Mouse (Mus musculus) limb, embryonic 15.5 days (tissue): ENCODE measurements around the gene Syne2. TPM values are rescaled to one million over a fixed set of nuclear protein-coding genes. Genes with fewer than 3 reads are reported as not detected.

Source experiments
- ATAC-seq: fragments of 200-750 bp; cut with Nextera tagmentation; 2 replicates; pipeline ENCODE4 v1.8.0; 2017; ENCODE audit warnings: low read depth, moderate TSS enrichment; ENCODE audit not compliant: insufficient number of reproducible peaks, low FRiP score, low TSS enrichment
- H3K27ac ChIP-seq: fragments of 300-500 bp; sonication (generic); 2 replicates; pipeline ENCODE4 v1.5.1; 2015; ENCODE audit warnings: moderate library complexity, mild to moderate bottlenecking, inconsistent platforms
- H3K27me3 ChIP-seq: fragments of 300-500 bp; sonication (generic); 2 replicates; pipeline ENCODE4 v1.6.1; 2015; ENCODE audit warnings: inconsistent platforms
- H3K36me3 ChIP-seq: fragments of 300-500 bp; sonication (generic); 2 replicates; pipeline ENCODE4 v1.6.1; 2015; ENCODE audit warnings: inconsistent platforms
- H3K4me1 ChIP-seq: fragments of 300-500 bp; sonication (generic); 2 replicates; pipeline ENCODE4 v1.6.1; 2015; ENCODE audit warnings: inconsistent platforms
- H3K4me2 ChIP-seq: fragments of 300-500 bp; sonication (generic); 2 replicates; pipeline ENCODE4 v1.6.1; 2015; ENCODE audit warnings: mild to moderate bottlenecking, inconsistent platforms
- H3K4me3 ChIP-seq: fragments of 300-500 bp; sonication (generic); 2 replicates; pipeline ENCODE4 v1.5.1; 2015; ENCODE audit warnings: mild to moderate bottlenecking, inconsistent platforms
- H3K9ac ChIP-seq: fragments of 300-500 bp; sonication (generic); 2 replicates; pipeline ENCODE4 v1.6.1; 2015; ENCODE audit warnings: inconsistent platforms
- H3K9me3 ChIP-seq: fragments of 300-500 bp; sonication (generic); 2 replicates; pipeline ENCODE4 v1.6.1; 2016; ENCODE audit warnings: inconsistent platforms
- WGBS: fragments of 180-500 bp; shearing (Covaris S2); methylation state at CpG from one replicate; pipeline ENCODE4 v1.1.7; 2015; 5-methylcytosine and 5-hydroxymethylcytosine counted together
- polyA plus RNA-seq: library from polyadenylated mRNA; unstranded; fragments of >200 nt; fragmentation: Nextera tagmentation; extraction: Ambion mirVana; gene quantifications from 2 replicates; pipeline ENCODE4 v1.2.1, GENCODE M21; 2015

The Syne2 gene
- polyA plus RNA-seq, 1 experiment from 2014 or later: 45.9 TPM

- Histone ChIP-seq H3K4me3 (no peak overlapping the region), H3K36me3 (no peaks in the 10 kb centered on the region), H3K4me1 (peaks cover 14% of the 10 kb centered on the region), H3K9me3 (no peaks in the 10 kb centered on the region), H3K27ac (no peak overlapping the region), H3K9ac (no peak overlapping the region), H3K4me2 (no peak overlapping the region), H3K27me3 (0 out of 2 replicates have a peak, but pooled peaks cover 3% of the 10 kb centered on the region)
- ATAC-seq: no peak
- 72% methylated on average over 6 of the region's 6 CpGs for WGBS
Measured at GRCm38 (mm10) chr12:75814551-75814950, 3.4 kb upstream of the Syne2 start.

GRCm38 (mm10) chr12:75816981-75817856 is 715 bp upstream of the Syne2 start:
- Histone ChIP-seq H3K27me3 (0 out of 2 replicates have a peak, but pooled peaks cover 3% of the 10 kb centered on the region), H3K4me2 (peak overlapping the region; percentile 90), H3K4me1 (peaks cover 24% of the 10 kb centered on the region), H3K4me3 (peak overlapping the region; percentile 94), H3K36me3 (no peaks in the 10 kb centered on the region), H3K27ac (no peak overlapping the region), H3K9ac (no peak overlapping the region), H3K9me3 (no peaks in the 10 kb centered on the region)
- no peak for ATAC-seq
- 9% methylated on average over 23 of the region's 25 CpGs for WGBS

GRCm38 (mm10) chr12:75818453-75819434 is 810 bp downstream of the Syne2 start:
- Histone ChIP-seq H3K9ac (peak overlapping the region; percentile 75), H3K4me3 (peak overlapping the region; percentile 94), H3K4me2 (peak overlapping the region; percentile 90), H3K9me3 (no peaks in the 10 kb centered on the region), H3K4me1 (peaks cover 26% of the 10 kb centered on the region), H3K27ac (peak overlapping the region; percentile 73), H3K36me3 (no peaks in the 10 kb centered on the region), H3K27me3 (0 out of 2 replicates have a peak, but pooled peaks cover 3% of the 10 kb centered on the region)
- under 1% methylated on average over 92 of the region's 93 CpGs for WGBS
- peak; percentile 44; the same call in 1 of the 2 replicates for ATAC-seq

- Histone ChIP-seq H3K9ac (peak overlapping the region; percentile 75; the same call in 1 of the 2 replicates), H3K9me3 (no peaks in the 10 kb centered on the region)
Measured at GRCm38 (mm10) chr12:75819481-75819880, 1.5 kb downstream of the Syne2 start.

GRCm38 (mm10) chr12:75820216-75820615 is 2.3 kb downstream of the Syne2 start:
- ATAC-seq: no peak
- H3K27ac ChIP-seq: no peak overlapping the region
- 0 out of 2 replicates have a peak, but pooled peaks cover 3% of the 10 kb centered on the region for H3K27me3 ChIP-seq
- no peak overlapping the region for H3K4me3 ChIP-seq
- H3K4me2 ChIP-seq: no peak overlapping the region
- no peaks in the 10 kb centered on the region for H3K36me3 ChIP-seq
- no peaks in the 10 kb centered on the region for H3K9me3 ChIP-seq
- H3K4me1 ChIP-seq: peaks cover 26% of the 10 kb centered on the region
- 74% methylated on average over 7 of the region's 7 CpGs for WGBS
- H3K9ac ChIP-seq: no peak overlapping the region

More at GRCm38 (mm10) chr12:75819481-75819880, 1.5 kb downstream of the Syne2 start:
- peak overlapping the region; percentile 90 for H3K4me2 ChIP-seq
- H3K27ac ChIP-seq: no peak overlapping the region
- H3K4me1 ChIP-seq: peaks cover 26% of the 10 kb centered on the region
- peak overlapping the region; percentile 94 for H3K4me3 ChIP-seq
- no peak for ATAC-seq
- 3% methylated on average over 11 of the region's 11 CpGs for WGBS
- no peaks in the 10 kb centered on the region for H3K36me3 ChIP-seq
- H3K27me3 ChIP-seq: 0 out of 2 replicates have a peak, but pooled peaks cover 3% of the 10 kb centered on the region

GRCm38 (mm10) chr12:75822122-75822521 is 4.2 kb downstream of the Syne2 start:
- whole genome bisulfite sequencing: 34% methylated on average over 6 of the region's 6 CpGs
- Histone ChIP-seq H3K9me3 (no peaks in the 10 kb centered on the region), H3K36me3 (no peaks in the 10 kb centered on the region), H3K4me3 (no peak overlapping the region), H3K4me1 (peaks cover 34% of the 10 kb centered on the region), H3K4me2 (no peak overlapping the region), H3K27ac (no peak overlapping the region), H3K9ac (no peak overlapping the region), H3K27me3 (0 out of 2 replicates have a peak, but pooled peaks cover 3% of the 10 kb centered on the region)
- no peak for ATAC-seq

GRCm38 (mm10) chr12:75823475-75823874 is 5.5 kb downstream of the Syne2 start:
- no peaks in the 10 kb centered on the region for H3K36me3 ChIP-seq
- no peaks in the 10 kb centered on the region for H3K27me3 ChIP-seq
- H3K4me1 ChIP-seq: peaks cover 41% of the 10 kb centered on the region
- no peak overlapping the region for H3K27ac ChIP-seq
- 91% methylated on average over 6 of the region's 6 CpGs for WGBS
- no peaks in the 10 kb centered on the region for H3K9me3 ChIP-seq
- no peak overlapping the region for H3K4me2 ChIP-seq
- no peak for ATAC-seq
- H3K9ac ChIP-seq: no peak overlapping the region
- H3K4me3 ChIP-seq: no peak overlapping the region

- H3K4me3 ChIP-seq: no peak overlapping the region
- H3K27ac ChIP-seq: no peak overlapping the region
- no peaks in the 10 kb centered on the region for H3K27me3 ChIP-seq
- H3K4me1 ChIP-seq: peaks cover 33% of the 10 kb centered on the region
- H3K9ac ChIP-seq: no peak overlapping the region
- no peak overlapping the region for H3K4me2 ChIP-seq
- no peaks in the 10 kb centered on the region for H3K36me3 ChIP-seq
- no peaks in the 10 kb centered on the region for H3K9me3 ChIP-seq
- no peak for ATAC-seq
- 80% methylated on average over 7 of the region's 7 CpGs for WGBS
Measured at GRCm38 (mm10) chr12:75825458-75825857, 7.5 kb downstream of the Syne2 start.

GRCm38 (mm10) chr12:75826699-75827353 is 8.9 kb downstream of the Syne2 start:
- 18% methylated on average over 10 of the region's 10 CpGs for WGBS
- Histone ChIP-seq H3K36me3 (no peaks in the 10 kb centered on the region), H3K4me1 (peaks cover 31% of the 10 kb centered on the region), H3K4me3 (peak overlapping the region; percentile 1; the same call in 1 of the 2 replicates), H3K9ac (no peak overlapping the region), H3K27me3 (no peaks in the 10 kb centered on the region), H3K9me3 (no peaks in the 10 kb centered on the region), H3K27ac (peak overlapping the region; percentile 50), H3K4me2 (peak overlapping the region; percentile 27)
- ATAC-seq: no peak

GRCm38 (mm10) chr12:75827751-75828150 is 9.8 kb downstream of the Syne2 start:
- 46% methylated on average over 15 of the region's 15 CpGs for WGBS
- Histone ChIP-seq H3K4me3 (no peak overlapping the region), H3K27ac (no peak overlapping the region; the same call in 1 of the 2 replicates), H3K9me3 (no peaks in the 10 kb centered on the region), H3K36me3 (no peaks in the 10 kb centered on the region), H3K9ac (no peak overlapping the region), H3K27me3 (no peaks in the 10 kb centered on the region), H3K4me1 (peaks cover 24% of the 10 kb centered on the region), H3K4me2 (peak overlapping the region; percentile 27)
- no peak for ATAC-seq

- no peak overlapping the region for H3K9ac ChIP-seq
- H3K9me3 ChIP-seq: no peaks in the 10 kb centered on the region
- no peaks in the 10 kb centered on the region for H3K27me3 ChIP-seq
- no peak for ATAC-seq
- WGBS: 45% methylated on average over 5 of the region's 5 CpGs
- no peaks in the 10 kb centered on the region for H3K36me3 ChIP-seq
- H3K4me2 ChIP-seq: no peak overlapping the region
- no peak overlapping the region for H3K27ac ChIP-seq
- peaks cover 40% of the 10 kb centered on the region for H3K4me1 ChIP-seq
- no peak overlapping the region for H3K4me3 ChIP-seq
Measured at GRCm38 (mm10) chr12:75829616-75830015, 11.7 kb downstream of the Syne2 start.
